Mouse (Mus musculus): ENCODE measurements at regions not wholly inside any gene's neighbourhood (a gene's known extent, or its start where the extent isn't known, plus 50 kb on each side); places are given as distances from the start of the nearest gene placed in this dataset.

DNA sequence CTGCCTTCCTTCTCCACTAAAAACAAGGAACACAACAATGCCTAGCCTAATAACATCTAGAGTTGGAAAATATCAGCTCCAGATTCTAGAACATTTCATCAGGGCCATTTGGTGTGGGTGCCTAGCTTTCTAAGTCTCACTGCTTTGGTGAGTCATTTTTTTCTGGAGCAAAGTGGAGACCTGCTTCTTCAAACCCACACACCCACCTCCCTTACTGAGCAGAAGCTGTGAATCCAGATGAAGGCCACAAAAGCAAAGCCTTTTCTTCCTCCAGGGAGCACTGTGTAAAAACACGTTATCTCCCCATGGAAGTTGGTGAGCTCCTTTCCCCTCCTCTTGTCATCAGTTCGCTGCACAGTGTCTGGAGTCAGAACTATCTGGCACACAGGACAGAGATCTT is 294.1 kb downstream of the Mex3b start:
- no peak for DNase-seq (ENCODE audit: low spot score in 2 of 2)

DNA sequence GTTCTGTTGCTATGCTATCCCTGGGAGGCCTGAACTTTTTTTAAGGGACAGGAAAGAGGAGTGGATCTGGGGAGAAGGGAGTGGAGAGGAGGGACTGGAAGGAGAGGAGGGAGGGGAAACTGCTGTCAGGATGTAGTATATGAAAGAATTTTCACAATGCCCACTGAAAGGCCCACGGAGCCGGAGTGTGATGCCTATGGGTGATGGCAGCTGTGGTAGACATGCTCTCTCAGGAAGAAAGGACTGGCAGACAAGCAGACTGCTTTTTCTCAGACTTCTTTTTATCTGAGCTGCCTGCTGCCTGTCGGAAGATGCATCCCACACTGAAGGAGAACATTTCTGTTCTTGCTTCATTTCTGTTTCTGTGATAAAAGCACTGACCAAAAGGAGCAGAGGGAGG is 295.7 kb downstream of the Mex3b start:
- DNase-seq (ENCODE audit: low spot score in 2 of 2), result no peak

DNA sequence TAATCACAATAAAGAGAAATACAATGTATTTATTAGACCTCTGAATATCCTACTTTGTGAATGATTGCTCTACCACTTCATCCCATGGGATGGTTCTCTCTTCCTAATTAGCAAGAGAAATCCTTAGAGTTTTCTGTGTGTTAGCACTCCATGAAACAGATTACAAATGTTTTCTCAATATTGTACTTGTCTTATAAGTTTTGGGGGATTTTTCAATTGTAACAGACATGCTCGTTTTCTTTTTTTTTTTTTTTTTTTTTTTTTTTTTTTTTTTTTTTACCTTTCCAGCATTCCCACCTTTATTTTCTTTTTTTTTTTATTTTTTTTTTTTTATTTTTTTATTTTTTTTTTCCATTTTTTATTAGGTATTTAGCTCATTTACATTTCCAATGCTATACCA is 312.3 kb downstream of the Mex3b start:
- no peak for DNase-seq (ENCODE audit: low spot score in 2 of 2)

DNA sequence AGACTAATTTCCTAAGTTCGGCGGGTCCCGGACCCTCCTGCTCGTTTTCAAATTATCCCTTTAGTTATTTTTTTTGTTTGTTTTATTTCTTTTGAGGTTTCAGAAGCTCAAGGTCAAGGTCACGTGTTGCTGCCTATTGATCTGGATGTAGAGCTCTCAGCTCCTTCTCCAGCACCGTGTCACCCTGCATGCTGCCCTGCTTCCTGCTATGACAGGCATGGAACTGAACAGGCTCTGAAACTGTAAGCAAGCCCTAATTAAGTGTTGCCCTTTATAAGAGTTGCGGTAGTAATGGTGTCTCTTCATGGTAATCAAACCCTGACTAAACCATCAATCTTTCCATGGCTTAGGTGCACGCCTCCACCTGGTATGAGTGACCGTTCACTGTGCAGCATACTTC is 319.2 kb downstream of the Mex3b start:
- DNase-seq (ENCODE audit: low spot score in 2 of 2), result no peak

DNA sequence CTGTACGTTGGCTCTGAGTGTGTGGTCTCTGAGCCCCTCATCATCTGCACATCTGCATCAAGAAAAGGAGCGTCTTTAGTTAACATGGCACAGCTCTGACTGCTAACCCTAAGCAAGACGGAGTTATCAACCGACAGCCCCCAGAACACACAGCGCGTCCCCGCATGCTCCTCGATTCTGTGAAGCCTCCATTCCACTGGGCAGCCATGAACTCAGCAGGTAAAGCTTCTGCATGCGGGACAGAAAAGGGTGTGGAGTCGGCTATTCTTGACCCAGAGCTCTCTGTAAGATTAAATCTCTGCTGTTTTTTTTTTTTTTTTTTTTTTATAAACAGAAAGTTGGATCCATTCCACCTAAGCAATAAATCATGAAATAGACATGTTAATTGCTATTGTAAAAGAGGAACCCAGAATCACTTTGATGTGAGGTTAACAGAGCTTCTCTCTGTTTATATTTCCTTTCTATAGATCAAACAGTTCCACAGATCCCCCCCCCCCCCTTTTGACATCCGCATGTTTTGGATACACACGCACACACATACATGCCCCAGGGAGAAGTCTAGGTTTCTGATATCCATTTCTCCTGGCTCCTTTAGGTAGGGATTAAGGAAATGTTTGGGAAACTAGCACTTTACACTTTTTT is 328.9 kb downstream of the Mex3b start:
- DNase-seq (ENCODE audit: low spot score in 2 of 2), result no peak

DNA sequence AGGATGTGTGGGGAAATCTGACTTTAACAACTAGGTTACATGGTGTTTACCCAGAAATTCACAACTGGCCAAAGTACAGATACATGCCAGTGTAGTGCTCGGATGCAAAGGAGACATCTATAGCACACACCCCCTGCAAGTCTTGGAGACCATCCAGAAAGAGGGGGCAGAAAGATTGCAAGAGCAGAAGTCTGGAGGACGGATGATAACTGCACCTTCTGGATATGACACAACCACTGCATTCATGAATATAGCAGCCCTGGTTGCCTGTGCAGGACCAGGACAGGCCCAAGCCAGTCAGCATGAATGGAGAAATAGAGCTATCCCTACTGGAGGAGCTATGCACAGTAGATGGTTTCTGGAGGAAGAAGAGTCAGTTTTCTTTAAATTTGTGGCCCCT is 330.4 kb downstream of the Mex3b start:
- DNase-seq (ENCODE audit: low spot score in 2 of 2), result no peak

DNA sequence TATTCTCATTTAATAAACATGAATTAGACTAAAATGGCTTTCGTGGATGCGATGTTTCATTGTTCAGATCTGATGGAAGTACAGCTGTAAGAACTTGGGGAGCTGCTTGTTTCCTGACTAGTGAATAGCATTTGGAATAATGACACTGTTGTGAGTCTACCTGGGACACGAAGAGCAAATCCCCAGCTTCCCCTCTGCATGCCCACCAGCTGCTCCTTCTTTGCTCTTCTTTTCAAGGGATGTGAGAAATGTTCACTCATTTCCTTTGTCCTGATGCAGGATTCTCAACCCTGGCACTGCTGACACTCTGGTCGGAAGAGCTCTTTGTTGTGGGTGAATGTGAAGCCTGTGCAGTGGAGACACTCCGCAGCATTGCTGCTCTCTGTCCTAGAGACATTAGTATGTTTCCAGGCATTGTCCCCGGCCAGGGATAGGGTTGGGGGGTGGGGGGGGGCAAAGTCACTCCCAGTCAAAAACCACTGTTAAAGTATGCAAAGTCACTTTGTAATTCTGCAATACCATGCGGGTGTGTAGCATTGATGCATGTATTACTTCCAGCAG is 334.1 kb downstream of the Mex3b start:
- DNase-seq (ENCODE audit: low spot score in 2 of 2), result no peak

DNA sequence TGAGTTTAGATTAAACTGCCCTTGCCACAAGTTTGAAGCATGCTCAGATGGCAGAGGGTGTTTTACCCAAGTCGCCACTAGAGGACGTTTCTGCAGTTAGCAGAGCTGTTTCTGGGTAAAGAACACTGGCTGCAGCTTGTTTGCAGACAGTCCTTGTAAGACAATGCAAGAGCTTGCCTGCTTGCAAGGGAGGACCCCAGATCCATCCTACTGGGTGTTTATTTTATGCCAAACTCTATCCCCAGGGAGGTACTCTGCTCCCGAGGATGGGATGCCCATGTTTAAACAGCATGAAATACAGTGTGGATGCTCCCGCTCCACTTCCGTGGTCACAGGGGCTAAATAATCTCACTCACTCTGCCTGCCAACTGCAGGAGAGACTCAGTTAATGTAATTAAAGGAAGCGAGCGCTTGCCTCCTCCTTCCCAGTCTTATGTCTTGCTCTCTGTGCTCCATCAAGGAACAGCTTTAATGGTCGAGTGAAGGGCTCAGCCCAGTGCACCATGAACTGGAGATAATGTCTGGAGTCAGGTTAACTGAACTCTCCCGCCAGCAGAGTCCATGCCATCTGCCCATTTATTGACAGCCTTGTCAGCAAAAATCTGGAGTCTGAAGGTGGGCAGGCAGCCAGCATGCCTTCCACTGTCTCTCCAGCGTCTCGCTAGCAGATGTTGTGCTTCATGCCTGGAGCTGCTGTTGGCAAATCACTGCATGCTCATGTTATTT is 334.8 kb downstream of the Mex3b start:
- DNase-seq (ENCODE audit: low spot score in 2 of 2), result peak; percentile 31 to 63

DNA sequence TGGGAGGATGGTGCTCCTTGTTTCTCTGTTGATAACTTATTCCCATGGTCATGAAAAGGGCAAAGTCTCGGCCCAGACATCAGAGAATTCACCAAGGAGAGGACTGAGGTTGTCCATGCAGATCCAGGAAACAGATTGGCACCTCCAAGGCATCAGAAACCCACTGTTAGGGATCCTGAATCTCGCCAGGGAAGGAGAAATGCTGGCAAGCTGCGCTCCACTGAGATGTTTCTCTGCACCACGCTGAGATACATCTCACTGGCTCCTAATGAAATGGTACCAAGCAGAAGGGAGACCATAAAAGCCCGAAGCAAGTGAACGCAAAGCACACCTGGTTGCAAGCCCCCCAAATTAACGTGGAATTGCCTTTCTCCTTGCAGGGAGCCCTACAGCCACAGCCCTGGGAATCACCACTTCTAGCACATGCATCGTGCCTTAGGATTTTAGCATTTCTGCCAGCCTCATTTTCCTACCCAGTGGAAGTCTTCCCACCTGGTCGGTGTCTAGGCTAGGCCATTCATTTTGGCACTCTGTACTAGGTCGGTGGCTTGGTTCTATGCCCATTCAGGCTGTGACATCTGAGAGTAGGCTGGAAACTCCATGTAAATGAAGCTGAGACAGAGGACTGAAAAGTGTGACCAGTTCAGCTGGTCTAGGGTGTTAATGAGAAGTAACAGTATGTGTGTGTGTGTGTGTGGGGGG is 336.3 kb downstream of the Mex3b start:
- no peak for DNase-seq (ENCODE audit: low spot score in 2 of 2)

DNA sequence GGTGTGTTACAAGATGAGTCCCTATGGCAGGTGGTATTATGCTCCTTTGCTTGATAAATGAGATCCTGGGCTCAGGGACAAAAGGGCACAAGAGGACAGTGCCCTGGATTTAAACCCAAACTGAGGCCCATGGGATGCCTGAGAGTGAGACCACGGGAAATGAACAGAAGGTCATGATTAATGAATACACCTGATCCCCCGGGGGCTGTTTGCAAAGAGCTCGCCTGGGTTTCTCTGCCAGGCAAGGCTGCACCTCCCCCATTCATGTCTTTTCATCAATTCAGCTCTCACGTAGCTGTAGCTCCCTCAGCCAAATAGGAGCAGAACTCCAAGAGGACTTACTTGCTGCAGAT is 336.9 kb downstream of the Mex3b start:
- no peak for DNase-seq (ENCODE audit: low spot score in 2 of 2)

DNA sequence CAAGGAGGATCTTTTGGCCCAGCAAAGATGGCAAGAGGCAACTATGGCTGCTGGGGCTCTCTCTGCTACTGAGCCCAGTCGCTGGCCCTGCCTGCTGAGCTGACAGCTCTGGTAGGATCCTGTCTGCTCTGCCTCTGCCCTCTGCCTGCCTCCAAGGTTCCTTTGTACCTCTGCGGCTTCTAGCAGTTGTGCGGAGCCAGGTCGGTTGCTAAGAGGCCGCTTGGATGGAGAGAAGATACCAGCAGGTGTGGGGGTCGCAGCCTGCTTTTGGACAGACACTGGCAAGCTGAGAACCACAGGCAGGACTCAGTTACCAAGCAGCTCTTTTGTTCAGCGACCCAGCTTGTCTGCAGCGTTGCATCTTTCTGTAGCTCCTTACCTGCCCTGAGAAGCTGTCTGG is 337.6 kb downstream of the Mex3b start:
- DNase-seq (ENCODE audit: low spot score in 2 of 2), result peak in 1 of 2 experiments; percentile 6

DNA sequence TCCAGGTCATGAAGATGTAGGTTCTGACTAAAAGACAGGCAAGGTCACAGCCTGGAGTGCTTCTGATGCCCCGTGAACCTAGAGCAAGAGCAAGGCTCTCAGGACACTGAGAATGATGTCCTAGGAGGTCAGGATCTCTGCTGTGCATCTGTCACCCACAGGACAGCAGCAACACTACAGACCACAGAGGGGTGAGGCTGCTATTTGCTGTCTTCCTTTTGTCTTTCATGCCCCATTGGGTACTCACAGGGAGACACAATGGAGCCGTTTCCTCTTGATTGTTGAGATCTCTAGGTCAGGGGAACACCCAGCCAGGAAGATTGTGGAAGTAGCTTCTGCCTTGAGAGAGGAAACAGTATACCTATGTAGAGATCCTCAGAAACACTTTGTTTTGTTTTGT is 339.9 kb downstream of the Mex3b start:
- DNase-seq (ENCODE audit: low spot score in 2 of 2), result no peak

DNA sequence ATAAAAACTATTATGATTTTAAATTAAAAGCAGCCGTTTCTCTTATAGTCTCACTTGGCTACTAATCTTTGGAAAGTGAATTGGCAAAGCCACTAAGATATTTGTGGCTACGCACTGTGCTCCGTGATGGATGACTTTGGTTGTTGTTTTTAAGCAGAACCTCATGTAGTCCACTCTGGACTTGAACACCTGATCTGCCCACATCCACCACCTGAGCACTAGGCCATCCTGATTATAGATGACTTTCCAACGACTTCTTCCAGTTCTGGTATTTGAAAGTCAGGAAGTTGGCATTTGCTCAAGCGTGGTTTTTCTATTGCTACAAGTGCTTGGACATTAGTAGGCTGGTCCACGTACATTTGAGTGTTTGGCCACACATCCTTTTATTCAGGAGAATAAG is 344.5 kb downstream of the Mex3b start:
- no peak for DNase-seq (ENCODE audit: low spot score in 2 of 2)

DNA sequence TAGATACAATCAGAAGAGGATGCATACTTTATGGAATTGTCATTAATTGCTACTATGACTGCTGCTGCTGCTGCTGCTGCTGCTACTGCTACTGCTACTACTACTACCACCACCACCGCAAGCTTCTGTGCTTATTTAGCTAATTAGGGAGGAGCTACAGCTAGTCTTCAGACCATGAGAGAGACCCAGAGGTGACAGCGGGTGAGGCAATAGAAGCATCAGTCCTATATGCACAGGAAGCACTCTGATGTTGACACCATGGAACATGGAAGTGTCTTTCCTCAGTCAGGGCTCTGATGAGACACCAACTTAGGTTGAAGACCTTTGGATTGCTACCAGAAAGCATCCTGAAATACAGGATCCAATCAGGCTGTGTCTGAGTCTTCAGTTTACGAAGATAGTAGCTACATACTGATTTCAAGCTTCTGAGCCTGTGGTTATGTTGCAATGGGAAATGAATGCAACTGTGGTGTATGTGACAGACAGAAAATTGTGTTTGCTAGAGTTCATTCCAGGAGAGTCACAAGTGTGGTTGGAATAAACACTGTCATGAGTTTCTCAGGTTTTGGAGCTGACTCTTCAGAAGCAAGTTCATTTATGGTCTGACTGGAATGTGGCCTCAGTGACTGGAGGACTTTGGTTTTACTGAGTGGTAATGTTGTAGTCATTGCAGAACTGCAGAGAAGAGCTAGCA is 355.0 kb downstream of the Mex3b start:
- no peak for DNase-seq (ENCODE audit: low spot score in 2 of 2)

DNA sequence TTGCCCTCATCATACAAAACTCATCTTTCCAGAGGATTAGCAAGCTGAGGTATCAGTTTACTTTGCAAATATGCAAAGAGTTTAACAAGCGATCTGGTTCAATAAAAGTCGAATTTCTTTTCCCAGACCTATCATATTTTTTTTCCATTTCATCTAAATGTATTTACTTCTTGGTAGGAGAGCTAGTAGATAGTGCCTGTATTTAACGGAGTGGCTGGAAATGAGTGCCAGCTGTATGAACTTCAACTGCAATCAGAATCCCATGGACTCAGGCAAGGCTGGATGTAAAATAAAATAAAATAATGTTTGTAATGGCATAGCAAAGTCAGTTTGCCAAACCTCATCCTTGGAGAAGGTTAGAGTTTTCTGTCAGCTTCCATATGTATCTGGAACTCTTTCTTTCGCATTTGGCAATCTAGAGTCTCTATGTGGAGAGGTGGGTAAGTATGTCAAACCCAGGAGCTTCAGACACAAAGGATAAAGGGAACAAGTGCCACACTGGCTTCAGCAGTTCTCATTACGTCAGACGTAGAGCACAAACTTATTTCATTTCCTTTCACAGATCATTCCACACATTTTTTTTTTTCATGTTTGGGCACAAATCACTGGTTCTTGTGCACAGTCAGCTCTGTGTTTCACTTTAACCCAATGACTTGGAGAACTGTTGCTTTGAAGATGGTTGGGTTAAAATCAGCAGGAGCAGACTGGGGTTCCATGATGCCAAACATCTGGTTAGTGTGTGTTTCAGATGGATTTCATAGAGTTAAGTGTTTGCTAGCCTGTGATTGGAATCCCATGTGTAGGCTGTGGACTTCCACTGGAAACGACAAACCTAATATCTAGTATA is 357.2 kb upstream of the Tmc3 start:
- no peak for DNase-seq (ENCODE audit: low spot score in 2 of 2)

DNA sequence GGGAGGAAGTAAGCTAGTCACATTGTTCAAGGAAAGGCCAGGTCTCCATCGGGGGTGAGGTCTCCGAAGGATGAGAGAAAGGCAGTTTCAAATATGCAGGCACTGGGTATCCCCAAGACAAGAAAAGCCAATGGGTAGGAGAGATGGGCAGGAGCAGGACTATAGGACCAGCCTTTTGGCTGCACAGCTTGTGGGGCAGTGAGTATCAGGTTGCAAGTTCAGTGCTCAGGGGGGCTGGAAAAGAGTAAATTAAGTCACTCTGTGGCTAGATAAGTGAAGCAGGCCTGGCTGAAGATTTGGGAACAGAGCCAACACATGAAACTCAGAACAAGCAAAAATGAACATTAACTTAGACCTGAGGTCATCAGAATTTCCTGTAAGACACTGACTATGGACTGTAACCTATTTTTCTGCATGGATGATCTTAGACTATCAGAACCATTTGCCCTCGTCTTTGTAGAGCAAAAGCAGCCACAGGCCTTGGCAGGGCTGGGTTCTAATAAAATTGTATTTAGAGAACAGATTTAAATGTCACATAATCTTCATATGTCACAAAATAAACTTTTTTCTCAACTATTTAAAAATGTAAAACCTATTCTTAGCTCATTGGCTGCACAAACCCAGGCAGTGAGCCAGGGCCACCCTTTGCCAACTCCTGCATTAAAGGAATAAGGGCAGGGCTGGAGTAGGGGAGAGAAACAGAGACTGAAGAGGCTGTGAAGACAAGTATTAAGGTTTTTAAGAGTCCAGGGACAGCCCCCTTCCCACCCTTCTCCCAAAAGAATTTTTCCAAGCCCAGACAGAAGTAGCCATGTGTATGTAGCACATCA is 354.0 kb upstream of the Tmc3 start:
- DNase-seq (ENCODE audit: low spot score in 2 of 2), result peak; percentile 12 to 15

DNA sequence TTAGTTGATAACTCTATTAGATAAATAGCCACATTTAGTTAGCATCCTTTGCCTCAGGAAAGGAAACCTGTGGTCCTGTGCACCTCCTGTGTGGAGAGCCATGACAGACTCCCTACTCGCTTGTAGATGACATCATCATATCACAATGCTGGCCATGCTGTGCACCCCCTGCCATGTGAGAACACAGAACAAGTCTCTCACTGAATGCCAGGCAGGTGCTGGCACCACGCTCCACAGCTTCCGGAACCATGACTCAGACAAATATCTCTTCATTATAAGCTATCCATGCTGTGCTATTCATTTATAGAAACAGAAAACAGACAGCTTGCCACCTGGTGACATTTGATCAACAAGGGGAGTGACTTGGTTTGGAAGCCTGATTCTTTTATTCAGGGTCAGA is 349.1 kb upstream of the Tmc3 start:
- DNase-seq (ENCODE audit: low spot score in 2 of 2), result no peak

DNA sequence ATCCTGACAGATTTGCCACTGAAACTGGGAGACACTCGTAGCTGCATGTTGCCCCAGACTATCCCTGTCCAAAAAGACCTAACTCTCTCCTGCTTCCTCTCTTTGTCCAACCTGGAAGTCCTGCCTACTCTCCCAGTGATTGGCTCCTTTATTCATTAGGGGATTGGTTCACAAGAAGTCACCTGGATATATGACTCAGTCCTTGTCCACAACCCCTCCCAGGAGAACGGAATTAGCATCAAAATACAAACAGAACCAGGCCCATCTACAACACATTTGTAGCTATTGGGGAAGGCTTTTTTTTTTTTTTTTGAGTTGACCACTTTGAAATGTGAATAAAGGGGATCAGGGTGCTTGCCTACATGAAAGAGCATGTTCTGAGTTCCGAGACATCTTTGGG is 347.4 kb upstream of the Tmc3 start:
- no peak for DNase-seq (ENCODE audit: low spot score in 2 of 2)

DNA sequence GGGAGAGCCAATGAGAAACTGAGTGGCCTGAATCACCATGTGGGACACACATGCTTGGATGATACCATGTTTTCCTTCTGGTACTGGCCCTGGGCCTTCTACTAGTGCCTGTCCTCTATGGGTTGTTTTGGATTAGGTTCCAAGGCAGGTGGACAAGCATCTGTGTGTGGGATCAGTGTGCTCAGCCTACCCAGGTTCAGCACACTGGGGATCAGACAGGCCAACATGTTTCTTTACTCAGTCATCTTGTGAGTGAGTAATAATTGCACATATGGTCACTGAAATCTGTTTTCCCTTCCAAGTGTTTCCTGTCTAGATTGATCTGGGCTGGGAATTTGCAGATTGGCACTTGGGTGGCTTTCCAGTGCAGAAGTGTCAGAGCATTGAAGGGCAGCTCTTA is 346.6 kb upstream of the Tmc3 start:
- no peak for DNase-seq (ENCODE audit: low spot score in 2 of 2)

DNA sequence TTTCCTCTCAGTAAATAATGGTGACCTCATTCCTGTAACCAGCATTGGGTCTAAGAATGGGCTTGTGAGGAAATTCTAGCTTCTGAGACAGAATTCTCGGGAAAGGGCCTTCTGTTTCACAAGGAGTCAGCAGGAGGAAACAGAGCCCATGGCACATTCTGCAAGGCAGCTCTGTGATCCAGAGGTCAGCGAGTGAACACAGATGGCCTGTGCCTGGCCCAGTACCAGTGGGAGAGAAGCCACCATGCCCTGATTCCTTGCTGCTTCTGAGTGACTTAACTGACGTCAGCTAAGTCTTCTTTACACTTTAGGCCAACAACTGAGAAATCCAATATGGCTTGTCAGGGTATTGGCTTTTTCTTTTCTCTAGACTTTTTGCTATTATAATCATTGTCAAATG is 342.5 kb upstream of the Tmc3 start:
- DNase-seq (ENCODE audit: low spot score in 2 of 2), result no peak

DNA sequence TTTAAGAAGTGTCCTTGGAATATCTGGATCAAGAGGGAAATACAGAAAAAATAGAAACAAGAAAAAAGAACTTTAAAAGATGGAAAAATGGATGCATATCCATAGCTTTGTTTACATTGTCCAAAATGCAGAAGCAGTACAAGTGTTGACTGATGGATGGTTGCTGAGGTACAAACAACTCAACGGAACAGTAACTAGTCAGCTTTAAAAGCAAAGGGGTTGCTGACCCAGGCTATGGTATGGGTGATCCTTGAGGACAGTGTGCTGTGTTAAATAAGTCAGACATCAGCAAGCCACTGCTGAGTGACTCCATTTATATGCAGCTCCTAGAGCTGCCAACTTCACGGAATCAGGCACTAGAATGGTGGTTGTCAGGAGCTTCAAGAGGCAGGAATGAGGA is 338.9 kb upstream of the Tmc3 start:
- no peak for DNase-seq (ENCODE audit: low spot score in 2 of 2)

All from frontal cortex, postnatal 10 days (tissue).